Mouse (Mus musculus): Measurements from ENCODE around the gene Tpst1. TPM values are rescaled to one million over a fixed set of nuclear protein-coding genes. Genes with fewer than 3 reads are reported as not detected.

The Tpst1 gene
- polyA plus RNA-seq (2017; shearing (Covaris generic)): 11.0 TPM

DNA sequence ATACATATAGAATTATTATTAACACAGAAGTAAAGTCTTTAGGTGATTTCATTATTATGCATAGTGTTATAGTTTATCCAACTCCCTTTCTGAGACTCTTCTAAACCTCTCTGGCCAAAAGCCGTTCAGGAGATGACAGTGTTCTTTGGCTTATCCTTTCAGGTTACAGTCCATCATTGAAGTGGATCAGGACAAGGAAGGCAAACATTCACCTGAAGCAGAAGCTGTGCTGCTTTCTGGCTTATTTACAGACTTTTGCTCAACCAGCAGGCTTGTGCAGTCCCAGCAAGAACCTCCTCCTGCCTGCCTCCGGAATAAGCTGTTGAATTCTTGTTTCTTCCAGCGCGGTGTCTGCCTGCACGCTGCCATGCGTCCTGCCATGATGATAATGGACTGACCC, at the start of gene Tpst1:
Tpst1 (plus strand) TSS at position 301 of the 400 bp plus-strand sequence.

DNA sequence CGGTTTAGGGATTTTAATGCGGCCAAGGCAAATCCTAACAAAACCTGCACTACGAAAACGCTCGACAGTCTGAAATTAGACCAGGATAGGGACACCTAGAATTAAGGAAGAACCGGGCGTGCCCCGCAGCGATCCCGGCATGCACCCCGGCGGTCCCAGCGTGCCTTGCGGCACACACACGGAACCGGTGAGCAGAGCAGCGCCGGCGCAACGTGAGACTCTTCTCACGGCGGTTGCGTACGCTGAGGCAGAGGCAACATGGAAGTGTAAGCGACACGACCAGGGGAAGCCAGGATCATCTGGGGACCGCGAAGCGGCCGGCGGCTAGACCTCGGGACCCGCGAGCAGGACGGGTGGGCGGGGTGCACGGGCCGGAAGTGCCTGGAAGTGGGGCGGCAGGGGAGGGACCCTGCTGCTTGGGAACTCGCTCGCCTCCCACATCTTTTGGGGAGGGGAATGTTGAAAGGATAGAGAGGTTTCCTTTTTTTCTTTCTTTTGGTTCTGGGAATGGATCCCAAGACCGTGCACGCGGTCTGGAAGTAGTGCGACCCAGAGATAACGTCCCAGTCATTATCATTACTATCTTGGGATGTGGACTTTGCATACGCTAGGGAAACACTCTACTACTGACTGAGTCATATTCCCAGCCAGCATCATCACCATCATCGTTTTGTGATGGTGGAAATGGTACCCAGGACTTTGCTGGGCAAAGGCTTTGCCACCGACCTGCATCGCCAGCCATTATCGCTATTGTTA, 43.8 kb upstream of the Tpst1 start, which contains the start of the genes Asl and Crcp:
Asl (minus strand) TSS at position 106 of the 756 bp plus-strand sequence.
Crcp (plus strand) TSS at position 149 of the 756 bp plus-strand sequence.

DNA sequence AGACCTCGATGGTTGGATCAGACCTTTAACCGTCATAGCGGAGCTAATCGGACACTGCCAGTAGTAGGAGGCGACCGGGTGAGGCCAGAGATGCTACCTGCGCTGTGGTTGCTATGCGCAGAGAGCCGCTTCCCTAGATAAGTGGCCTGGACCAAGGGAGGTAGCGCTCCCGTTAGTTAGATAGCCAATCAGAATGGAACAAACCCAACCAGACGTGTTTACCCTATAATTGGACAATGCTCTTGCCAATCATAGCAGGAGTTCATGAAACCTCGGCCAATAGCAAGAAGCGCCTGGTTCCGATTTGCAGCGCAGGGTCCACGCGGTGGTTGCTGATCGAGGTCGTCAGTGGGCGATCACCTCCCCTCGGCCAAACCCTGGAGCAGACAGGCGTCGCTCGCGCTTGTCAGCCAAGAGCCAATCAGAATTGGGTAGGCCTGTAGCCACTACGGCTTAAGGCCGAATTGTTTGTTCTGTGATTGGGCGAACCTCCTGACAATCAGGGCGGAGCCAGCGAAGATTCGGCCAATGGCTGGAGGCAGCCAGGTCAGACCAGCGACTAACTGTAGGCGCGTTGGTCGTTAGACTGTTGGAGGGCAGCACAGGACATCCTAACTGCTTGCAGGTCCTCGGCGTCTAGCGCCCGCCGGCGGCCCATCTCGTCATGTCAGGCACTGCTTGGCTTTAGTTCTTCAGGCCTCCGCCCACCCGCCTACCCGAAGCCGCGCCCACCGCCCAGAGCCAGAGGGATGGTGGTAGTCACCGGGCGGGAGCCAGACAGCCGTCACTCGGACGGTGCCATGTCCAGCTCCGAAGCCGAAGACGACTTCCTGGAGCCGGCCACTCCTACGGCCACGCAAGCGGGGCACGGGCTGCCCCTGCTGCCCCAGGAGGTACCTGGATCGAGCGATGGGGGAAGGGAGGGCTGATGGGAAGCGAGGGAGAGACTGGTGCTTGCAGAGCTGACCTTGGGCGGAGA, 71.5 kb downstream of the Tpst1 start, which contains the start of gene Kctd7:
Kctd7 (plus strand) TSS at position 528 of the 979 bp plus-strand sequence.

DNA sequence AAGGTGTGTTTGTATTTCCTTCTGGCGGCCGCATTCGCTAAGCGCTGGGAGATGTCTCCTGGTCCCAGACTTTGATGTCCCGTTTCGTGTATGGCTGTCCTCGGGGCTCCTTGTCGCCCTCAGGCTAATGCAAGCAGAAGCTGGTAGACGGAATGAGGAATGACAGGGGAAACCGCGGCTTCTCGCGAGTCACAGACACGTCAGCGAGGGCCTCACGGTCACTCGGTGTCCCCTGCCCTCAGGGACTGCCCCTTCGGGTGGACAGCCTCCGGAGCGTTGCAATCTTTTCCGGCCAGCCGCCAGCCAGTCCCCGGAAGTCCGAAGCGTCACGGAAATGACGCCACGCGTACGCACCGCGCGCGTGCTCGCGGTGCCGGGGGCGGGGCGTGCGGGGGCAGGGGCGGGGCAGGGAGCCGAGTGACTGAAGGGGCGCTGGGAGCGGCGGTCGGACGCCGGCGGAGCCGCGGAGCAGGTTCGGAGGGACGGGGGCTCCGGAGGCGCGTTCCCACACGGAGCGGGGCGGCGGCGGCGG, 98.4 kb downstream of the Tpst1 start, which contains the start of gene Rabgef1:
Rabgef1 (plus strand) TSS at position 376 of the 532 bp plus-strand sequence.

Other genes with a start within 250 kb of the Tpst1 start
- 25.1 TPM for gene Sumf2, start 226.3 kb upstream of the Tpst1 start, polyA plus RNA-seq (2017; shearing (Covaris generic))
- gene Chchd2, start 185.9 kb upstream of the Tpst1 start, polyA plus RNA-seq (2017; shearing (Covaris generic)): 464 TPM
- 3.1 TPM for gene Zbed5, start 177.6 kb upstream of the Tpst1 start, polyA plus RNA-seq (2017; shearing (Covaris generic))
- 0.28 TPM for gene Phkg1, start 174.8 kb upstream of the Tpst1 start, polyA plus RNA-seq (2017; shearing (Covaris generic))
- gene Nupr1l, start 164.8 kb upstream of the Tpst1 start, polyA plus RNA-seq (2017; shearing (Covaris generic)): 0.75 TPM
- 15.9 TPM for gene Vkorc1l1, start 131.4 kb upstream of the Tpst1 start, polyA plus RNA-seq (2017; shearing (Covaris generic))
- gene Gusb, start 70.3 kb upstream of the Tpst1 start, polyA plus RNA-seq (2017; shearing (Covaris generic)): 52.4 TPM
- 71.3 TPM for gene Asl, start 44.1 kb upstream of the Tpst1 start, polyA plus RNA-seq (2017; shearing (Covaris generic))
- gene Crcp, start 44.0 kb upstream of the Tpst1 start, polyA plus RNA-seq (2017; shearing (Covaris generic)): 43.6 TPM
- 6.5 TPM for gene Kctd7, start 71.5 kb downstream of the Tpst1 start, polyA plus RNA-seq (2017; shearing (Covaris generic))
- 32.4 TPM for gene Rabgef1, start 98.5 kb downstream of the Tpst1 start, polyA plus RNA-seq (2017; shearing (Covaris generic))
- 56.9 TPM for gene Tmem248, start 143.8 kb downstream of the Tpst1 start, polyA plus RNA-seq (2017; shearing (Covaris generic))
- 77.2 TPM for gene Sbds, start 182.2 kb downstream of the Tpst1 start, polyA plus RNA-seq (2017; shearing (Covaris generic))
- 38.3 TPM for gene Tyw1, start 182.3 kb downstream of the Tpst1 start, polyA plus RNA-seq (2017; shearing (Covaris generic))

All from CD4-positive, CD25-positive, alpha-beta regulatory T cell (primary cell).